Mouse (Mus musculus) small intestine, adult 2 months (tissue): ENCODE data around the gene Hmgcr.

Experiments used
- CTCF ChIP-seq: fragments of 200-500 bp; IDR thresholded peaks from 2 replicates; pipeline ENCODE4 v1.5.1; 2012; ENCODE audit warnings: low read depth, mild to moderate bottlenecking, control low read depth, inconsistent platforms, low read length, moderate library complexity, mixed read lengths; ENCODE audit not compliant: insufficient replicate concordance, insufficient read length; ENCODE audit errors: extremely low read depth
- POLR2A ChIP-seq: fragments of 200-500 bp; IDR thresholded peaks from 2 replicates; pipeline ENCODE4 v1.6.1; 2012; ENCODE audit warnings: low read depth, mild to moderate bottlenecking, control low read depth, inconsistent platforms, low read length, moderate library complexity

DNA sequence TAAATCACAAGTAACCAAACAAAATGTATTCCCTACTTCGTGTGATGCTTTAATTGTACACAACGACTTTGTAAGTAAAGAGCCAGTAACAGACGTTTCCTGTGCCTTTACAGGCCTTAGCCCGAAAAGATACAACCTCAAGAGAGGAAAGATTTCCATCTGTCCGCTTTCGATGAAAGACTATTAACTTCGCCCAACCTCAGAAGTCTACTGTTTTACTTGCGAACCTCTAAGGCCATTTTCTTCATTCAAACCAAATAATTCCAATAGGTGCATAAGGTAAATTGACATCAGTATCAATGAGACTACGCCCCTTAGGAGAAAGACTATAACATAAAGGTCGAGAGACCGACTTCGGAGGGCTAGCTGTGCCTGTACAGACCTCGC lies 724 bp downstream of the Hmgcr start:
- no peak for TF ChIP-seq POLR2A
- TF ChIP-seq CTCF = no peak
